Mouse (Mus musculus): Measurements from ENCODE around the gene Vmn2r19.

DNA sequence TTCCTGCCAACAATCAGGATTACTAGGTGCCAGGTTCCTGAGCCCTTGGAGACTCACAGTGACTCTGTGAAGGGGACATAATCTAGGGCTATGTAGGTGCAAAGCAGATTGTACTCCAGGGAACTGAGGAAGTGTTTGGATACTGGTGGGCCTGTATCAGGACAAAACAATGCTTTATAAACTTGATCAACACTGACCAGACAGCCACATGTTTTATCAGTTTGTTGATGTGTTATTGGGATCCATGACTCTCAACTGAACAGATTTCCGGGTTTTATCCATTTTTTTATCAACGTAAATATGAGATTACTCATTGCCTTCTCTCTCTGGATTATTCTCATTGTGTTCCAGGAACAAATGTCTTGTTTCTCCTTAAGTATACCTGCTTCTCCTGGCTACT lies at the start of gene Vmn2r19:
- TF ChIP-seq CTCF (IDR thresholded peaks at IDR 0.05; ENCODE audit: low read depth): no peak
- TF ChIP-seq EP300 (IDR thresholded peaks at IDR 0.05; ENCODE audit: low read depth): no peak

All from liver, embryonic 14.5 days (tissue).